ENCODE assay signal across 24 mouse cellular contexts in genomic region chr4:17667267-17667850, GRCm38 (mm10).
"Had no signal": no experiment of that assay in that cellular context is flagged by ENCODE, and none has a peak within 500 bp of the region (broad histone marks: within the 10 kb centered on the region; RNA-seq: fewer than 3 reads in every experiment).

No protein-coding gene starts in this region.

- H3K4me3 ChIP-seq: heart, embryonic 10.5 days; heart, embryonic 12.5 days; hindbrain, embryonic 13.5 days; hindbrain, embryonic 15.5 days; kidney, embryonic 15.5 days; limb, embryonic 10.5 days; limb, embryonic 12.5 days; liver, embryonic 13.5 days had no signal

- H3K9me3 ChIP-seq: heart, embryonic 10.5 days; heart, embryonic 12.5 days; hindbrain, embryonic 13.5 days; hindbrain, embryonic 15.5 days; kidney, embryonic 15.5 days; limb, embryonic 10.5 days; limb, embryonic 12.5 days; liver, embryonic 13.5 days had no signal

- H3K36me3 ChIP-seq: heart, embryonic 10.5 days; heart, embryonic 12.5 days; hindbrain, embryonic 13.5 days; hindbrain, embryonic 15.5 days; kidney, embryonic 15.5 days; limb, embryonic 10.5 days; limb, embryonic 12.5 days; liver, embryonic 13.5 days had no signal

- H3K4me1 ChIP-seq: heart, embryonic 10.5 days; heart, embryonic 12.5 days; hindbrain, embryonic 13.5 days; hindbrain, embryonic 15.5 days; kidney, embryonic 15.5 days; limb, embryonic 10.5 days; limb, embryonic 12.5 days; liver, embryonic 13.5 days had no signal

- DNase-seq: forebrain, postnatal 0 days; gastrocnemius, postnatal 14 days; gastrocnemius, postnatal 36 days; heart, adult 18-20 months; heart, postnatal 10 days; kidney, adult 11 months; kidney, adult 2 months; kidney, adult 9 months; kidney, postnatal 14 days; kidney, postnatal 36 days; layer of hippocampus, adult 9-11 months; layer of hippocampus, postnatal 36 days; liver; liver, embryonic 13.5 days had no signal

- H3K4me2 ChIP-seq: heart, embryonic 12.5 days; hindbrain, embryonic 13.5 days; hindbrain, embryonic 15.5 days; kidney, embryonic 15.5 days; limb, embryonic 12.5 days; liver, embryonic 11.5 days; liver, embryonic 13.5 days had no signal

- H3K27ac ChIP-seq: heart, embryonic 10.5 days; hindbrain, embryonic 13.5 days; hindbrain, embryonic 15.5 days; hindbrain, postnatal 0 days; kidney, embryonic 15.5 days; kidney, postnatal 0 days; limb, embryonic 10.5 days; limb, embryonic 12.5 days; liver, embryonic 13.5 days had no signal

- ATAC-seq: forebrain, postnatal 0 days; hindbrain, postnatal 0 days had no signal

- H3K9ac ChIP-seq: forebrain, postnatal 0 days; heart, embryonic 12.5 days; hindbrain, embryonic 13.5 days; hindbrain, embryonic 15.5 days; kidney, embryonic 15.5 days; limb, embryonic 12.5 days; liver, embryonic 13.5 days had no signal

- H3K27me3 ChIP-seq: heart, embryonic 12.5 days; hindbrain, embryonic 13.5 days; hindbrain, embryonic 15.5 days; kidney, embryonic 15.5 days; limb, embryonic 12.5 days; liver, embryonic 13.5 days had no signal
